Mouse (Mus musculus): ENCODE data around the gene Gm6871. TPM values are rescaled to one million over a fixed set of nuclear protein-coding genes. Genes with fewer than 3 reads are reported as not detected.
A peak's percentile ranks its signal among the peaks of the same experiment; 100 is the strongest.
"Not testable (repeated sequence)": the region's sequence is repeated elsewhere in the genome, so short reads cannot be mapped to it uniquely, and the experiment has no call there.

The Gm6871 gene
- polyA plus RNA-seq, 1 experiment from 2014 or later = not detected

DNA sequence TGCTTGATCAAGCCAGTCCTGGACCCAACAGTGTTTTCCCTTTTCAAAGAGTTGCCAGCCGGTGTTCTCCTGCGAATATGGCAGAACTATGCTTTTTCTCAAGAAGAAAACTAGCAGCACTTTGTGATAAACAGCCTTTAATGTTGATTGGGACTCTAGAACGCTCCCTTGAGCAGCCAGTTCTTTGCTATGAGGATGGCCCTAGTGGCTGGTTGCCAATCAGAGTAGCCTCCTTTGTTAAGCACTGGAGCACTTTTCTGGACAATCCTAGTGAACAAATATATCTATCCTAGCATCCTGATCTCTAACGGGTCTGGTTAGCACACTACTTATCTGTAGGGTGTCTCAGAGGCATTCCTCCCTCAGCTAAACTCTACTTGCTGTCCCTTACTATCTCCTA, 75.0 kb downstream of the Gm6871 start:
- H3K36me3 ChIP-seq (replicated peaks; ENCODE audit: control insufficient read depth, insufficient read depth, low read depth, low read length); H3K4me1 ChIP-seq (ENCODE audit: control insufficient read depth, insufficient read depth, low read length); ATAC-seq (replicated peaks; ENCODE audit: insufficient number of reproducible peaks, low FRiP score, low TSS enrichment, low read depth); H3K9ac ChIP-seq (replicated peaks; ENCODE audit: low read length); H3K27me3 ChIP-seq (ENCODE audit: control insufficient read depth, insufficient read depth, low read length); DNase-seq (ENCODE audit: low spot score); H3K9me3 ChIP-seq (replicated peaks; ENCODE audit: control insufficient read depth, low read length); H3K27ac ChIP-seq (replicated peaks; ENCODE audit: low read depth, low read length): not testable (repeated sequence)
- 71% methylated on average over 3 of the region's 4 CpGs for WGBS
- peak overlapping the region; percentile 36; the same call in 1 of the 2 replicates for H3K4me2 ChIP-seq (ENCODE audit: low read depth, low read length)
- peak overlapping the region; percentile 59; the same call in 1 of the 2 replicates for H3K4me3 ChIP-seq (ENCODE audit: low read depth, low read length)

DNA sequence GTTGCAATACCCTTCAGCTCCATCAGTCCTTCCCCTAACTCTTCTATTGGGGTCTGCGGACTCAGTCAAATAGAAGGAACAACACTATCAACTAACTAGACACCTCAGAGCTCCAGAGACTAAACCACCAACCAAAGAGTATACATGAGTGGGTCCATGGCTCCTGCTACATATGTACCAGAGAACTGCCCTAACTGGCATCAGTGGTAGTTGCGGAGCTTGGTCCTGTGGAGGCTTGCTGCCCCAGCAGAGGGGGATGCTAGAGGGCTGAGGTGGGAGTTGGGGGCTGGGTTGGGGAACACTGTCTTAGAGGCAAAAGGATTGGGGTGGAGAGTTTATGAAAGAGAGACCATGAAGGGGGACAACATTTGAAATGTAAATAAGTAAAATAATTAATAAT, 75.6 kb downstream of the Gm6871 start:
- DNase-seq (ENCODE audit: low spot score) (no peak), ATAC-seq (replicated peaks; ENCODE audit: insufficient number of reproducible peaks, low FRiP score, low TSS enrichment, low read depth) (no peak)
- 96% methylated on average over 2 of the region's 2 CpGs for WGBS
- H3K9ac ChIP-seq (replicated peaks; ENCODE audit: low read length) = no peak overlapping the region
- H3K4me1 ChIP-seq (ENCODE audit: control insufficient read depth, insufficient read depth, low read length) = no peaks in the 10 kb centered on the region
- no peaks in the 10 kb centered on the region for H3K9me3 ChIP-seq (replicated peaks; ENCODE audit: control insufficient read depth, low read length)
- no peaks in the 10 kb centered on the region for H3K27me3 ChIP-seq (ENCODE audit: control insufficient read depth, insufficient read depth, low read length)
- H3K4me2 ChIP-seq (ENCODE audit: low read depth, low read length) = no peak overlapping the region
- H3K36me3 ChIP-seq (replicated peaks; ENCODE audit: control insufficient read depth, insufficient read depth, low read depth, low read length) = no peaks in the 10 kb centered on the region
- no peak overlapping the region for H3K27ac ChIP-seq (replicated peaks; ENCODE audit: low read depth, low read length)
- H3K4me3 ChIP-seq (ENCODE audit: low read depth, low read length) = no peak overlapping the region

Other genes with a start within 250 kb of the Gm6871 start
- 9.4 and 11.7 TPM in 2 replicates for gene AI987944, start 180.3 kb downstream of the Gm6871 start, polyA plus RNA-seq (2014; fragmentation: Nextera tagmentation; extraction: Ambion mirVana)
- 0.32 and 0.33 TPM in 2 replicates for gene Vmn2r57, start 125.0 kb downstream of the Gm6871 start, polyA plus RNA-seq (2014; fragmentation: Nextera tagmentation; extraction: Ambion mirVana)
- 0.08 TPM in 1 of 2 replicates, not detected in the other for gene Gm20449, start 74.2 kb downstream of the Gm6871 start, polyA plus RNA-seq (2014; fragmentation: Nextera tagmentation; extraction: Ambion mirVana)
- gene AW146154, start 73.8 kb downstream of the Gm6871 start, polyA plus RNA-seq (2014; fragmentation: Nextera tagmentation; extraction: Ambion mirVana) = 8.2 and 14.1 TPM in 2 replicates
- gene 2610021A01Rik, start 25.6 kb upstream of the Gm6871 start, polyA plus RNA-seq (2014; fragmentation: Nextera tagmentation; extraction: Ambion mirVana) = 17.9 and 18.8 TPM in 2 replicates
- gene Zfp788, start 59.5 kb upstream of the Gm6871 start, polyA plus RNA-seq (2014; fragmentation: Nextera tagmentation; extraction: Ambion mirVana) = 15.4 and 19.7 TPM in 2 replicates

Measured in embryonic facial prominence, embryonic 11.5 days (tissue).